Mouse (Mus musculus): ENCODE results near the gene Morc3.

GRCm38 (mm10) chr16:93789971-93790755 lies 41.8 kb upstream of the Morc3 start:
- no peak for TF ChIP-seq CTCF (IDR thresholded peaks at IDR 0.05; ENCODE audit: low read depth)
- TF ChIP-seq EP300 (IDR thresholded peaks at IDR 0.05; ENCODE audit: low read depth) = no peak

Measured in liver, embryonic 14.5 days (tissue).